Mouse (Mus musculus) spleen, postnatal 0 days (tissue): Measurements from ENCODE around the gene Ebf3. TPM values are rescaled to one million over a fixed set of nuclear protein-coding genes. Genes with fewer than 3 reads are reported as not detected.

Experiments
- polyA plus RNA-seq: library from polyadenylated mRNA; unstranded; fragments of >200 nt; fragmentation: Nextera tagmentation; extraction: Ambion mirVana; gene quantifications from 2 replicates; pipeline ENCODE4 v1.2.1, GENCODE M21; 2015

Ebf3 gene
- polyA plus RNA-seq: 0.35 and 0.45 TPM in 2 replicates

DNA sequence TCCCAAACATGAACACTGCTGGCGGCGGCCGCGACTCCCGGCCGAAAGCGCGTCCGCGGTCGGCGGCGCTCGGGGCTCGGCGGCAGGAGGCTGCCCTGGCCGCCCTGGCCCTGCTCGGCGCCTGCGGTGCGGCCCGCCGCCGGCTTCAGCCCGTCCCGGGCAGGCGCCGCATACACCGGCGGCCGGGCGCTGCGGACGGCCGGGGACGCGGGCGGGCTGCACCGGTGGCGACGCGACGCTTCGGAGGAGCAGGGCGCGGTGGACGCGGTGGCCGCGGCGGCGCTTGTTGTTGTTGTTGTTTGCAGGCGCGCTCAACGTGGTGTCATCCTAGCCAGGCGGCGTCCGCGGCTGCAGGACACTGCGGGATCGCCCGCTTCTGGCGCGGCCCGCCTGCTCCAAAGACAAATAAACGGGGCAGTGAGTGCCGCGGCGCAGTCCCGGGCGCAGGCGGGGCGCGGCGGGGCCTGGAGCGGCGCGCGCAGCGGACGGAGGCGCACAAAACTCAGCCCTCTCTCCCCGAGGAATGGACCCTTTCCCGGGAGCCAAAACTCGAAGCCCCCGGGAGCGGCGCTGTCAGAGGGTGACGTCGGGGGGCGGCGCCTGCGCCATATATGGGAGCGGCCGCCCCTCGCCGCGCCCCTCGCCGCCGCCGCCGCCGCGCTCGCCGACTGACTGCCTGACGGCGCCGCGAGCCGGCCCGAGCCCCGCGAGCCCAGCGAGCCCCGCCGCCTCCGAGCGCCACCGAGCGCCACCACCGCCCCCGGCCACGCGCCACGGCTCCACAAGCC is at the start of gene Ebf3:
TSS of gene Ebf3 (minus strand) at position 542 of the 788 bp plus-strand sequence.

Other genes with a start within 250 kb of the Ebf3 start
- gene 9430038I01Rik, start 96.3 kb upstream of the Ebf3 start, polyA plus RNA-seq: 10.5 and 12.3 TPM in 2 replicates
- 90.9 and 94.9 TPM in 2 replicates for gene Glrx3, start 123.2 kb upstream of the Ebf3 start, polyA plus RNA-seq